Mouse (Mus musculus): Measurements from ENCODE around the gene Apol11a. TPM values are rescaled to one million over a fixed set of nuclear protein-coding genes. Genes with fewer than 3 reads are reported as not detected.
"Not testable (repeated sequence)": the region's sequence is repeated elsewhere in the genome, so short reads cannot be mapped to it uniquely, and the experiment has no call there.

Apol11a gene
- total RNA-seq (2021), result not detected
- long read RNA-seq, experiment 1, result 0 reads
- long read RNA-seq, experiment 2, result 0 reads

DNA sequence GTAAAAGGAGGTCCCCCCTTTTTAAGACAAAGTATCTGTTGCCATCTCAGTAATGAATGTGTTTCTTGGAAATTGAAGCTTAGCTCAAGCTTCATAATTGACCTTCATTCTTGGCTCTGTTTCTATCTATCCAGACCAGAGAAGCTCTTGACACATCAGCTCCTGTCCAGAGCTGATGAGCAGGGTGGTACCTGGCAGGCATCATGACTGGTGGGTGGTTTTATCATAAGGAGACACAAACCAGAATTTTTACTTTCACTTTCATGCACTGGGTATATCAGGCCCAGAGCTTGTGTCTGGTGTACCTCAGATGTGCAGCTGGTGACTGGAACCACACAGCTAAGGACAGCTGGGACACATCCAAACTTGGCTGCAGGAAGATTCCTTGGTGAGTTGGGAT lies at the start of gene Apol11a:
TSS of gene Apol11a (plus strand) at position 306 of the 400 bp plus-strand sequence.
- DNase-seq; intact Hi-C loops (cut with DNase I): not testable (repeated sequence)

DNA sequence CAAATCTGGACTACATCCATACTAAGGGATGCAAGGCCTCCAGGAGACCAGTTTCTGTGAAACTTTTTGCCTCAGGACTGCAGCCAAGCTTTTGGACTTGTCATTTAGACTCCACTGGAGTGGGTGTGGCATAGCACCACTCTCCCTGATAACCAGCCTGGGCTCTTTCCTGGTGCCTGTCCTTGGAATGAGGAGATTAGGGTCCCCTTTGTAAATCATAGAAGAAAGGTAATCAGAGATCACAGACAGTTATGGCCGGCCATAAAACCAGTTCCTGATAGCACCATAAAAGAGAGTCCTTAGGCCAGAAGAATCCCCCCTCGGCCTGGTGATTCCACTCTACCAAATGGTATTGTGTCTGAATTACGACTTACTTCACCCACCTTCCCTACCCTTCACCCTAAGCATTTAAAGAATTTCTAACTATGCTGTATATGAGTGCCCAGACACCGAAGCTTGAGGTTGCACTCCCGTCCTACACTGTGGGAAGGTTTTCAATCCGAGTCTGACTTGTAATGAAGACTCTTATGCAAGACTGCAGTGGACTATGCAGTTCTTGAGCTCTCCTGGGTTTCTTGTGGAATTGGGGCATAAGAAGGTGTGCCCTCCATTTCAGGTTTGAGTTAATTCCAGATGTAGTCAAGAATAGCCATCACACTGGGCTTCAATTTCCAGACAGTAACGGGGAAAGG lies 33.2 kb upstream of the Apol11a start:
- DNase-seq; intact Hi-C loops (cut with DNase I): not testable (repeated sequence)

DNA sequence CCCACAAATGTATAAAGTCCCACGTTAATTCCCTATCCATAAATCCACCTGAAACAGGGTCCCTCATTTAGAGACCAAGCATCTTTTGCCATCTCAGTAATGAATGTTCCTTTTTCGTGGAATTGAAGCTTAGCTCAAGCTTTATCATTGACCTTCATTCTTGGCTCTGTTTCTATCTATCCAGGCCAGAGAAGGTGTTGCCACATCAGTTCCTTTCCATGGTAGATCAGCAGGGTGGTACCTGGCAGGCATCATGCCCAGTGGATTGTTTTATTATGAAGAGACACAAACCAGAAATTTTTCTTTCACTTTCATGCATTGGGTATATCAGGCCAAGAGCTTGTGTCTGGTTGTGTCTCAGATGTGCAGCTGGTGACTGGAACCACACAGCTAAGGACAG lies 31.4 kb upstream of the Apol11a start, which contains the start of gene Apol10a:
TSS of gene Apol10a (plus strand) at position 355 of the 400 bp plus-strand sequence.
- intact Hi-C loops (cut with DNase I); DNase-seq: not testable (repeated sequence)

DNA sequence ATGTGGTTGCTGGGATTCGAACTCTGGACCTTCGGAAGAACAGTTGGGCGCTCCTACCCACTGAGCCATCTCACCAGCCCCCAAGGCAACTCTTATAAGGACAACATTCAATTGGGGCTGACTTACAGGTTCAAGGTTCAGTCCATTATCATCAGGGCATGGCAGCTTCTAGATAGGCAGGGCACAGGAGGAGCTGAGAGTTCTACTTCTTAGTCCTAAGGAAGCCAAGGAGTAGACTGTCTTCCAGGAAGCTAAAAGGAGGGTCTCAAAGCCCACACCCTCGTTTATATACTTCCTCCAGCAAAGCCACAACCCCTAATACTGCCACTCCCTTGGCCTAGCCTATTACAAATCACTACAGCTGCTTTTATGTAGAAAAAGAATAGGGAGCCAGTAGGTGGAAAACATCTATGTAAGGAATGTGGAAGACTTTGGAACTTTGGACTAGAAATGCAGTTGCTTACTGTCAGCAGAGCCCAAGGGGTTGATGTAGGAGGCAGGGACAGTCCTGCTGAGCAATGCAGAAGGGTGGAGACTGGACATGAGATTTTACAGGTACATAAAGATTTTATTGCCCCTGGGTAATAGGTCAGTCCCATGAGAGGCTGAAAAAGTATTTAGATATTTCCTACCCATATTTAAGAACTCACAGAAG lies 25.8 kb upstream of the Apol11a start:
- DNase-seq, result no peak
- intact Hi-C loops (cut with DNase I), result no loop called here

DNA sequence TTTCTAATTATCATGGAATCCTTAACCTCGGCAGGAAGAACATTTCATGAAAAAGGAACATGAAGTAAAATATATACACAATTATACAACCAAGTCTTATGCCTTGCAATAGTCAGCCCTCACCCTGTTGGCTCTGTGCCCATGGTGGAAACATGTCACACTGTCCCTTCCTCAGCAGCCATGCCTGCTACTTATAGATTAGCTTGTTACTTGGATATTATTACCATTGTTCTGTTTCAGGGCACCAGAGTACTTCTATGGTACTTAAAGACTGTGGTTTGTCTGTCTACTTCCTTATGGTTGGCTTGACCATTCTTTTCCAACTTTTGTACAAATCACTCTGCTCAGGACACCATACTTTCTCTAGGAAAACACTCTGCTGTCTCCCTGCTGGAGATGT lies 14.9 kb upstream of the Apol11a start:
- DNase-seq; intact Hi-C loops (cut with DNase I): not testable (repeated sequence)

DNA sequence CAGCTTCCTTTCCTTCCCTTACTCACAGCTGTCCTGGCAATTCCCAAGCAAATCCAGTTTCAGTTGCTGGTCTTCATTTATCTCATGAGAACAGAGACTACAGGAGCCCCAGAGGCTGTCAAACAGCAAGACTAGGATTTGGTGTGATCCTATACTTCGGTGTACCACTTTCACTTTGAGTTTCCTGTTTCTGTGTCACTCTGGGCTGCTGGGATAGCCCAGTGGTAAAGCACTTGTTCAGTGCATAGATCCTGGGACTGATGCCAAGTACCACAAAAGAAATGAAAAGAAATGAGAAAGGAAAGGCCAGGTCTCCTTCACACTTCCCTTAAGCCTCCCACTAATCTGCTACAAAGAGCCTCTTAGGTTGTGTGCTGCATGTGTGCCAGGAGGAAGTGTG lies 13.4 kb upstream of the Apol11a start:
- DNase-seq; intact Hi-C loops (cut with DNase I): not testable (repeated sequence)

DNA sequence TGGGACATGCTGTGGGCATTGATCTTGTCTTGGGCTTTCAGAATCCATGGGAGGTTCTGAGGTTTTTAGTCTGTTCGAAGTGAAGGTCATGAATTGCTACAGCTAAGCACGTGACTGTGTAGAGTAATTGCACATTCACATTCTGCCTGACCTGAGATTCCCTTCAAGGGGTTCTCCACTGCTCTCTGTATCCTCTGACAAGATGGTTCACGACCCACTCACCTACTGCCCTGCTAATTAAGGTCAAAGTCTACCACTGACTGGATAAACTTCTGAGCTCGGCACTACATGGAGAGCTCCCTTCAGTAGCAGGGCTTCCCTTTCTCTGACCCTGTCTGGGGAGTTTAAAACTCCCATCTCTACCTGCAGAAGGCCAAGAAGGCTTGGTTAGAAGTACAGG lies 12.5 kb downstream of the Apol11a start:
- DNase-seq; intact Hi-C loops (cut with DNase I): not testable (repeated sequence)

DNA sequence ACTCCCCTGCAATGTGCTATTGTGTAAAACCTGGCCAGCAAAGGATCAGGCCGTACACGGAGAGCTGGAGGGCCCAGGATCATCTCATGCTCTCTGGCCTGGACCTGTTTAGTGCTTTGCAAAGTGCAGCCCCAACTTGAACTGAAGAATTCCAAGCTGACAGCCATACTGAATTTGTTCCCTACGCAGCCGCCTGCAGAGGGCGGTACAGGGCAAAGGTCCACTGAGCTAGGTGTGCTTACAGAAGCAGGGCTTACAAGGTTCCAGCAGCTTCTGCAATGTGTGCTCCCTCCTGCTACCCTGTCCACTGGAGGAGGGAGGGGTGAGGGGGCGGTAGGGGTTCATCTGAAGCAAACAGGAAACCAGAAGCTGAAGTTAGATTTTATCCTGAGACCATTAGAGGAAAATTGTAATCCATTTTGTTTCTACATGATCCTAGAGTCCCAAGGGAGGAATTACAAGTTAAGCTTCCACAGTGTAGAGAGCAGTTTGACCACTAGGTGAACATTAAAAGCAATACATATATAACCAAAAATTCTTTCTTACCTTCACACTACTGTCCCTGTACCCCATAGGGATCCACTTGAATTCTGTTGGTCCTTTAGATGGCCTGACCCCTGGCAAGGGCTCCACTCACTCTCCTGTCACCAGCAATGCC lies 15.2 kb downstream of the Apol11a start:
- intact Hi-C loops (cut with DNase I), result loop anchor here (2.0 kb wide), 1 partner anchor 107 kb away; no protein-coding TSS in a partner anchor
- DNase-seq, result peak; percentile 58 to 61

DNA sequence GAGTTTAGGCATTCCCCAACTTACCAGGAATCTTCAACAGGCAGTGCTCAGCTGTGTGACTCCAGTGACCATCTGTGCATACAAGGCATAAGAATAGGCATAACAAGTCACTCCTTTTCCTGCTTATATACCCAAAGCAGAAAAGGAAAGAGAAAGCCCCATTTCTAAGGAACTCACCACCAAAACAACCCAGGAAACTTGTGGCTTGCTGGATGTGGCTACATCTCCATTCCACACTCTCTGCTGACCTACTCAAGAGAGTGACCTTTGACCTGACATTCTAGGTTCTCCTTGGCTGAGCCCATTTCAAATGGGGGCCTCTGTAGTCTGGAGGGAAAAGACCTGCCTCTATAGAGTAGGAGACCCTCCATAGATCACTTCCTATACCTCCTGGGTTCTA lies 25.1 kb downstream of the Apol11a start, which contains the start of gene Apol7c:
TSS of gene Apol7c (minus strand) at position 101 of the 400 bp plus-strand sequence.
- intact Hi-C loops (cut with DNase I), result loop anchor here (10.0 kb wide), 1 partner anchor 82 kb away; no protein-coding TSS in a partner anchor

DNA sequence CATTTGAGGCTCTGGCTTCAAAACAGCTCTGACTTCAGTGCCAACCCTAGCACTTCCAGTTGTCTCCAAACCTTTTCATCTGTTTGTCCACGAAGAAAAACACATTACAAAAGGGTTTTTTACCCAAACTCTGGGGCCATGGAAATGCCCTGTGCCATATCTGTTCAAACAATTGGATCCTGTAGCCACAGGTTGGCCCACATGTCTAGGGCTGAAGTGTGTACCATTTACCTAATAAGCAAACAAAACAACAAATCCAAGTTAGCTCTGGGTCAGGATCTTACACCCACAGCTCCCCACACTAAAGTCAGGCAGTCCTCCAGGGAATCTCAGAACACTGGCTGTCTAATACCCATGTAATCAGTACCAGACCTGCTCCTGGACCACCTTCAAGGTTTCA lies 31.1 kb downstream of the Apol11a start:
- intact Hi-C loops (cut with DNase I), result loop anchor here (10.0 kb wide), 1 partner anchor 76 kb away; no protein-coding TSS in a partner anchor

More for the DNA sequence above, 25.1 kb downstream of the Apol11a start, which contains the start of gene Apol7c:
- DNase-seq, result no peak

DNA sequence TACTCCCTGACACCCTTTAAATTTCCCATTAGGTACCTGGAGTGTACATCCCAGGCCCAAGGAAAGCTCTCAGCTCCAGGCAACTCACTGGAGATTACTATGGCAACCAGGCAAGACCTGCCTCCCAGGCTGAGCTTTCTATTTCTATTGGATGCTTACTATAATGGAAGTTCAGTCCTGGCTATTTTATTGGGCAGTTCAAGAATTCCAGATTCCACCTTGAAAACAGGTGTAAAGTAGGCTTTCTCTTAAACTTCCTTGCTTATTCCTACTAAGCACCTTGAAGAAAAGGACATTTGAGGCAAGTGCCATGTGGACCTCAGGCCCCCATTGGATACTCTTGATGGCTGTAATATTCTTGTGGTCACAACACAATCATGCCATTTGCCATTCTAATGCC lies 53.7 kb downstream of the Apol11a start, which contains the start of gene 1700025B11Rik:
TSS of gene 1700025B11Rik (minus strand) at position 101 of the 400 bp plus-strand sequence.
- DNase-seq, result no peak
- intact Hi-C loops (cut with DNase I), result no loop called here

More for the DNA sequence above, 31.1 kb downstream of the Apol11a start:
- DNase-seq, result not testable (repeated sequence)

DNA sequence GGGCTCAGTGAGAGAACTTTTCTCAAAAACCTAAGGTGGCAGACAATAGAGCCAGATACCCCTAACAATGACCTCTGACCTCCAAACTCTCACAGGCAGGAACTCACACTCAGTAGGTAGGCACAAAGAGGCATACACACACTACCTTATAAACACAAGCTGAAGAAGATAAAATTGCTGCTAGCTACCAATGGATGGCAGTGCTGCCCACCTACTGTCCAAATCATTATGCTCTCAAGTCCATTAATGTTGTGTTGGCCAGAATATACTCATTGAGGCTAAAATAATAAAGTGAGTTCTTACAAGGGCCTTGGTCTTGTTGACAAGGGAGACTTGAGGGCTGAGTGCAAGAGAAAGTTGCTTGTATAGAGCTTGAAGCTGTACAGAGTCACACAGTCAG lies 55.1 kb downstream of the Apol11a start:
- no peak for DNase-seq
- intact Hi-C loops (cut with DNase I), result no loop called here

Other genes starting within 250 kb of the Apol11a start
- gene Rbfox2, start 201.3 kb upstream of the Apol11a start, total RNA-seq (2021), result 10 to 100 TPM; 44.2 to 63.3 TPM
- under 1 TPM; 0.26 to 0.59 TPM for gene Apol7a, start 109.2 kb upstream of the Apol11a start, total RNA-seq (2021)
- under 1 TPM in 1 of 2 experiments, not detected in 1; 0.22 TPM for gene Apol9a, start 97.1 kb upstream of the Apol11a start, total RNA-seq (2021)
- gene Apol7b, start 60.8 kb upstream of the Apol11a start, total RNA-seq (2021), result 1 to 10 TPM; 1.2 to 4.7 TPM
- not detected for gene Apol10a, start 31.2 kb upstream of the Apol11a start, total RNA-seq (2021)
- not detected for gene Apol7c, start 25.0 kb downstream of the Apol11a start, total RNA-seq (2021)
- gene 1700025B11Rik, start 53.6 kb downstream of the Apol11a start, total RNA-seq (2021), result not detected
- gene Apol10b, start 87.9 kb downstream of the Apol11a start, total RNA-seq (2021), result under 1 TPM; 0.17 to 0.61 TPM
- not detected for gene Gm36245, start 91.0 kb downstream of the Apol11a start, total RNA-seq (2021)
- not detected for gene Apol11b, start 135.0 kb downstream of the Apol11a start, total RNA-seq (2021)
- under 1 TPM in 1 of 2 experiments, not detected in 1; 0.96 TPM for gene Apol7e, start 190.6 kb downstream of the Apol11a start, total RNA-seq (2021)
- not detected for gene Apol9b, start 220.8 kb downstream of the Apol11a start, total RNA-seq (2021)
- gene Apol8, start 248.7 kb downstream of the Apol11a start, total RNA-seq (2021), result under 1 TPM in 1 of 2 experiments, not detected in 1; 0.47 TPM

All from gastrocnemius, postnatal 36 days (tissue).